Mouse (Mus musculus): ENCODE measurements around the gene Spsb4. TPM values are rescaled to one million over a fixed set of nuclear protein-coding genes. Genes with fewer than 3 reads are reported as not detected.

Gene Spsb4
- polyA plus RNA-seq, 1 experiment from 2014 or later: 84.6 TPM

DNA sequence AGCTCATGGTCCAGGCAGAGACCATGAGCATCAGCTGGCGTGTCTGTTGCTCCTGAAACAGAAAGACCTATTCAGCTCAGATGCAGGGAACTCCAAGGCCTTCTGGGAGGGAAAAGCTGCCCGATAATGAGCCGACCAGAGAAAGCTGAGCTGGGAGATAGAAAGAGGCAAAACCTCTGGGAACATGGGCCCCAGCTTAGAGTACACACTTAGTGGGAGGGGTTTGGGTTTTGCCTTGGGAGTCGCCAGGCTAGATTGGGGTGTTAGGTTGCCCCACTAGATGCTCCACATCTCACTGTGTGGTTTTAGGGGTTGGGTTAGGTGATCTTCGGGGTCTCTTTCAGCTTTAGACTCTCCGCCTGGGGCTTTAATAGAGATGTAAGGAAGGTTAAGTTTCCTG, 95.5 kb downstream of the Spsb4 start:
- Histone ChIP-seq H3K4me2 (ENCODE audit: low read depth, low read length, severe bottlenecking) (no peak overlapping the region), H3K36me3 (ENCODE audit: control insufficient read depth, insufficient read depth, low read length) (no peaks in the 10 kb centered on the region), H3K27me3 (ENCODE audit: control insufficient read depth, insufficient read depth, low read length) (no peaks in the 10 kb centered on the region), H3K4me1 (replicated peaks; ENCODE audit: control insufficient read depth, insufficient read depth, low read length) (no peaks in the 10 kb centered on the region), H3K9me3 (ENCODE audit: control insufficient read depth, low read length) (no peaks in the 10 kb centered on the region; the same call in 1 of the 2 replicates), H3K4me3 (ENCODE audit: low read depth, low read length) (no peak overlapping the region), H3K9ac (ENCODE audit: low read length) (no peak overlapping the region), H3K27ac (ENCODE audit: low read depth, low read length) (no peak overlapping the region)
- no peak for DNase-seq (ENCODE audit: low spot score)
- ATAC-seq (replicated peaks; ENCODE audit: low FRiP score): no peak
- WGBS: 86% methylated on average over 6 of the region's 6 CpGs

DNA sequence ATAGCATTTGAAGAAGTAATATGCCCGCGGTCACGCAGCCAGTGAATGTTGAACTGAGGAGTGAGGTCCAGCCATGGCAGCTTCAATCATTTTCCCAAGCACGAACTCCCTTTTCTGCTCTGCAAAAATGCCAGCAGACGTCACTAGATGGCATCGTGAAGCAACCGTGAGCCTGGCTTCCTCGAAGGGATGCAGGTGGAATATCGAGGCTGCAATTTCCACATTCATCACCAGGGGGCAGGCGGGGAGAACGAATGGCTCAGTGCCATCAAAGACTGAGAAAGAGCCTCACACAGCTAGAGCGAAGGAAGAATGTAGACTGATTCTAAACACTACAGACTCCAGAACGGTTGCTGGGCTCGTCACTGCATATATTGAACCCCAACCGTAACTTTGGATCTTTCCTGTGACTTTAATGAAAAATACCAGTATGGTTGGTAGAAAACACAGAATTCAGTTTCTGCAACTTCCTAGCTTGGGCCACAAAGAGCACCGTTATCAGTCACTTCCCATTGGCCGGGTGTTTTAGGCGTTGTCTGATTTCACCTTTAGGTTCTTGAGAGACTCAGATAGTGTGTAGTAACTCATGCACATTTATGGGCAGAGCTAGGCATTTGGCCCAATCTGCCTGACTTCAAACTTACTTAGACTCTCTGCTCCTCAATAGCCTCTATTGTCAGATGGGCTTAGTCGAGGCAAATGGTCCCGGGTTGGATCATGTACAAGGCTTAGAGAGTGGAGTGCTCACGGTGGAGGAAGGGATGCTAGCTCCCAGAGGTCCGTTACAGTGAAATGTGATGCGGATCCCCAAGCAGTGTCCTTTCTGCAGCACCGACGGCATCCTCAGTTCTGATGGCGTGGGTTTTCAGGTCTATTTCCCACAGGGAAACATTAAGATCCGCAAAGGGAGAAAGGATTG, 101.8 kb downstream of the Spsb4 start:
- no peak overlapping the region for H3K9ac ChIP-seq (ENCODE audit: low read length)
- peak; percentile 97 for DNase-seq (ENCODE audit: low spot score)
- H3K36me3 ChIP-seq (ENCODE audit: control insufficient read depth, insufficient read depth, low read length): no peaks in the 10 kb centered on the region
- no peaks in the 10 kb centered on the region; the same call in 1 of the 2 replicates for H3K4me1 ChIP-seq (replicated peaks; ENCODE audit: control insufficient read depth, insufficient read depth, low read length)
- no peaks in the 10 kb centered on the region; the same call in 1 of the 2 replicates for H3K9me3 ChIP-seq (ENCODE audit: control insufficient read depth, low read length)
- H3K27me3 ChIP-seq (ENCODE audit: control insufficient read depth, insufficient read depth, low read length): no peaks in the 10 kb centered on the region
- no peak overlapping the region for H3K4me2 ChIP-seq (ENCODE audit: low read depth, low read length, severe bottlenecking)
- 40% methylated on average over 27 of the region's 27 CpGs for WGBS
- ATAC-seq (replicated peaks; ENCODE audit: low FRiP score): peak; percentile 85
- no peak overlapping the region for H3K27ac ChIP-seq (ENCODE audit: low read depth, low read length)
- no peak overlapping the region for H3K4me3 ChIP-seq (ENCODE audit: low read depth, low read length)

DNA sequence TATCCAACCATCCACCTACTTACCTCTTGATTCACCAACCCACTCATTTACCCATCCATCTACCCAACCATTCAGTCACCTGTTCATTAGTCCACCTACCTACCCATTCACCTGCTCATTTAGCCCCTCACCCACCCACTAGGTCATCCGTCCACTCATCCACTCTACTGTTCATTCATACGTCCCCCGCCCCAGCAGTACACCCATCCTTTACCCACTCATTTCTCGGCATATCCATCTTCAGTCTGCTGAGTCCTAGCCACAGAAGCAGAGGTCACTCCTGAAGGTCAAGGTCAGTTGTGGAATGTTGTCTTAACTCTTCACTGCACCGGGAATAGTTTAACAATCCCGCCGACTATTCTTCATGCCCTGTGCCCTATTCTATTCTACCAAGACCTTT, 102.6 kb downstream of the Spsb4 start:
- Histone ChIP-seq H3K9me3 (ENCODE audit: control insufficient read depth, low read length) (no peaks in the 10 kb centered on the region; the same call in 1 of the 2 replicates), H3K36me3 (ENCODE audit: control insufficient read depth, insufficient read depth, low read length) (no peaks in the 10 kb centered on the region), H3K4me2 (ENCODE audit: low read depth, low read length, severe bottlenecking) (no peak overlapping the region), H3K9ac (ENCODE audit: low read length) (no peak overlapping the region), H3K27me3 (ENCODE audit: control insufficient read depth, insufficient read depth, low read length) (no peaks in the 10 kb centered on the region), H3K4me1 (replicated peaks; ENCODE audit: control insufficient read depth, insufficient read depth, low read length) (no peaks in the 10 kb centered on the region; the same call in 1 of the 2 replicates), H3K27ac (ENCODE audit: low read depth, low read length) (no peak overlapping the region), H3K4me3 (ENCODE audit: low read depth, low read length) (no peak overlapping the region)
- ATAC-seq (replicated peaks; ENCODE audit: low FRiP score) (peak; percentile 31; the same call in 1 of the 2 replicates), DNase-seq (ENCODE audit: low spot score) (no peak)
- WGBS: 63% methylated on average over 7 of the region's 7 CpGs

DNA sequence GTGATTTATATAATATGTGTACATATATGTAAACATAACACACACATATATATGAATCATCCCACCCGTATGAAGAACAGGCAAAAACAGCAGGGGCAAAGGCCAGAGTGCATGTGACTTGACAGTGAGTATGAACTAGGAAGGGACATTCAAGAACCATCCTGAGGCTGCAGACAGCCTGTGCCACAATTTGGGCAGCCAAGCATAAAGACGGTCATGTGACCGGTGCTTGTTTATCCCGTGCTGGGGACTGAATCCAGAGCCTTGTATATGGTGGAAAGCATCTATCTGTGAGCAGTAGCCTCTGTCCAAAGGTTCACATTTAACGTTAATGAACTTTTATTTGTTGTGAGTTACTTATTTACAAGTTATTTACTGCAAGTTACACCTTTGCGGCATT, 103.8 kb downstream of the Spsb4 start:
- H3K4me3 ChIP-seq (ENCODE audit: low read depth, low read length): no peak overlapping the region
- no peaks in the 10 kb centered on the region for H3K36me3 ChIP-seq (ENCODE audit: control insufficient read depth, insufficient read depth, low read length)
- H3K4me2 ChIP-seq (ENCODE audit: low read depth, low read length, severe bottlenecking): no peak overlapping the region
- no peaks in the 10 kb centered on the region; the same call in 1 of the 2 replicates for H3K4me1 ChIP-seq (replicated peaks; ENCODE audit: control insufficient read depth, insufficient read depth, low read length)
- DNase-seq (ENCODE audit: low spot score) (no peak), ATAC-seq (replicated peaks; ENCODE audit: low FRiP score) (no peak)
- H3K27ac ChIP-seq (ENCODE audit: low read depth, low read length): no peak overlapping the region
- 81% methylated on average over 6 of the region's 6 CpGs for WGBS
- H3K9me3 ChIP-seq (ENCODE audit: control insufficient read depth, low read length): no peaks in the 10 kb centered on the region; the same call in 1 of the 2 replicates
- H3K27me3 ChIP-seq (ENCODE audit: control insufficient read depth, insufficient read depth, low read length): no peaks in the 10 kb centered on the region
- no peak overlapping the region for H3K9ac ChIP-seq (ENCODE audit: low read length)

DNA sequence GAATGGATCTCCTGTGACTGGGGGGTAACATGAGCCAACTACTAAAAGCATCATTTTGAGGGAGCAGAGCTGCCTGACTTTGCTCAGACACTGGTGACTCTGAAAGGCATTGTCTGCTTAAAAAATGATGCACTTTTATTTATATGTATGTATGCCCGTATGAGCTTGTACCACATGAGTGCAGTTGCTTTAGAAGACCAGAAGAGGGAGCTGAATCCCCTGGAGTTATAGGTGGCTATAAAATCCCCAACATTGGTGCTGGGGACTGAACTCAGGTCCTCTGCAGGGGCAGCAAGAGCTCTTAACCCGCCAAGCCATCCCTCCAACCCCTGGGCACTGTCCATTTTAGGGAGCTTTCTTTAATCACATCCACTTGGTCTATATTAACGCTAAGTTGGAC, 104.6 kb downstream of the Spsb4 start:
- no peak for DNase-seq (ENCODE audit: low spot score)
- no peak for ATAC-seq (replicated peaks; ENCODE audit: low FRiP score)
- H3K4me3 ChIP-seq (ENCODE audit: low read depth, low read length): no peak overlapping the region
- no peaks in the 10 kb centered on the region; the same call in 1 of the 2 replicates for H3K4me1 ChIP-seq (replicated peaks; ENCODE audit: control insufficient read depth, insufficient read depth, low read length)
- 83% methylated on average over 3 of the region's 3 CpGs for WGBS
- H3K27me3 ChIP-seq (ENCODE audit: control insufficient read depth, insufficient read depth, low read length): no peaks in the 10 kb centered on the region
- no peak overlapping the region for H3K9ac ChIP-seq (ENCODE audit: low read length)
- no peaks in the 10 kb centered on the region for H3K9me3 ChIP-seq (ENCODE audit: control insufficient read depth, low read length)
- no peak overlapping the region for H3K4me2 ChIP-seq (ENCODE audit: low read depth, low read length, severe bottlenecking)
- H3K36me3 ChIP-seq (ENCODE audit: control insufficient read depth, insufficient read depth, low read length): no peaks in the 10 kb centered on the region
- no peak overlapping the region for H3K27ac ChIP-seq (ENCODE audit: low read depth, low read length)

DNA sequence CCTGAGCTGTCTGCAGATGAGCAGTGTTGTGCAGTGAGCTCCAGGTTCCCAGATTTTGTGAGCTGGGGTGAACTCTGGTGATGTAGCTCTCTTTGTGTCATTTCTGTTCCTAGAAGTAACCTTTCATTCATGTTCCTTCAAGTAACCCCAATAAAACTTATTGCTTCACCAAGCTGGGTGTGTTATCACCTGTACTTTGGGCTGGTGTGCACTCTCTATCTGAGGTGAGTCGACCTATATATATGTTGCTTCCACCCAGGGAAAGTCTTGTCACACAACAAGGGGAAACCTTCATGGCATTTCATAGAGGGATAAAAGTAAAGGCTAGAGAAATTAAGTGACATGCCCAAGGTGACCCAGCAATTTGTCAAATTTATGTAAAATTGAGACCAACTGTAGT, 109.1 kb downstream of the Spsb4 start:
- H3K27me3 ChIP-seq (ENCODE audit: control insufficient read depth, insufficient read depth, low read length): no peaks in the 10 kb centered on the region
- no peaks in the 10 kb centered on the region for H3K9me3 ChIP-seq (ENCODE audit: control insufficient read depth, low read length)
- H3K4me1 ChIP-seq (replicated peaks; ENCODE audit: control insufficient read depth, insufficient read depth, low read length): no peaks in the 10 kb centered on the region
- H3K36me3 ChIP-seq (ENCODE audit: control insufficient read depth, insufficient read depth, low read length): no peaks in the 10 kb centered on the region
- H3K27ac ChIP-seq (ENCODE audit: low read depth, low read length): no peak overlapping the region
- 81% methylated on average over 1 of the region's 1 CpGs for WGBS
- H3K4me3 ChIP-seq (ENCODE audit: low read depth, low read length): no peak overlapping the region
- no peak for ATAC-seq (replicated peaks; ENCODE audit: low FRiP score)
- H3K4me2 ChIP-seq (ENCODE audit: low read depth, low read length, severe bottlenecking): no peak overlapping the region
- DNase-seq (ENCODE audit: low spot score): no peak
- H3K9ac ChIP-seq (ENCODE audit: low read length): no peak overlapping the region

DNA sequence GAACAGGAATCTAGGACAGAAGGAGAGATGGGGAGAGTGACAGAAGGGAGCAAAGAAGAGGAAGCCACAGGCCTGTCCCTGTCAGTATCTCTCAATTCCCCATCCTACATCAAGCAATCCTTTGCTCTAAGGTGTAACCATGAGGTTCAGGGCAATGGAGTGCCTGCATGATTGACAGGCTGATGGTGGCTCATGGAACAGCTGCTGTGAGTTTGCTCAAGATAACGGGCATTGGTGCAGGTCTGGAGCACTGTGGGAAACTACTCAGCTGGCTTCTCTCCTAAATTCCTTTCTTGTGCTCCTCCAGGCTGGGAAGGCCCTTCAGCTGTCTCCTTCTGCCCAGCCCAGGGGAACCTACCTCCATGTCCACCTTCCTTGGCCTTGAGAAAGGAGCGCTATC, 109.9 kb downstream of the Spsb4 start:
- Histone ChIP-seq H3K36me3 (ENCODE audit: control insufficient read depth, insufficient read depth, low read length) (no peaks in the 10 kb centered on the region), H3K9me3 (ENCODE audit: control insufficient read depth, low read length) (no peaks in the 10 kb centered on the region), H3K27me3 (ENCODE audit: control insufficient read depth, insufficient read depth, low read length) (no peaks in the 10 kb centered on the region), H3K4me3 (ENCODE audit: low read depth, low read length) (no peak overlapping the region), H3K4me2 (ENCODE audit: low read depth, low read length, severe bottlenecking) (no peak overlapping the region), H3K4me1 (replicated peaks; ENCODE audit: control insufficient read depth, insufficient read depth, low read length) (no peaks in the 10 kb centered on the region), H3K27ac (ENCODE audit: low read depth, low read length) (no peak overlapping the region), H3K9ac (ENCODE audit: low read length) (no peak overlapping the region)
- ATAC-seq (replicated peaks; ENCODE audit: low FRiP score) (no peak), DNase-seq (ENCODE audit: low spot score) (no peak)
- WGBS: 74% methylated on average over 2 of the region's 2 CpGs

DNA sequence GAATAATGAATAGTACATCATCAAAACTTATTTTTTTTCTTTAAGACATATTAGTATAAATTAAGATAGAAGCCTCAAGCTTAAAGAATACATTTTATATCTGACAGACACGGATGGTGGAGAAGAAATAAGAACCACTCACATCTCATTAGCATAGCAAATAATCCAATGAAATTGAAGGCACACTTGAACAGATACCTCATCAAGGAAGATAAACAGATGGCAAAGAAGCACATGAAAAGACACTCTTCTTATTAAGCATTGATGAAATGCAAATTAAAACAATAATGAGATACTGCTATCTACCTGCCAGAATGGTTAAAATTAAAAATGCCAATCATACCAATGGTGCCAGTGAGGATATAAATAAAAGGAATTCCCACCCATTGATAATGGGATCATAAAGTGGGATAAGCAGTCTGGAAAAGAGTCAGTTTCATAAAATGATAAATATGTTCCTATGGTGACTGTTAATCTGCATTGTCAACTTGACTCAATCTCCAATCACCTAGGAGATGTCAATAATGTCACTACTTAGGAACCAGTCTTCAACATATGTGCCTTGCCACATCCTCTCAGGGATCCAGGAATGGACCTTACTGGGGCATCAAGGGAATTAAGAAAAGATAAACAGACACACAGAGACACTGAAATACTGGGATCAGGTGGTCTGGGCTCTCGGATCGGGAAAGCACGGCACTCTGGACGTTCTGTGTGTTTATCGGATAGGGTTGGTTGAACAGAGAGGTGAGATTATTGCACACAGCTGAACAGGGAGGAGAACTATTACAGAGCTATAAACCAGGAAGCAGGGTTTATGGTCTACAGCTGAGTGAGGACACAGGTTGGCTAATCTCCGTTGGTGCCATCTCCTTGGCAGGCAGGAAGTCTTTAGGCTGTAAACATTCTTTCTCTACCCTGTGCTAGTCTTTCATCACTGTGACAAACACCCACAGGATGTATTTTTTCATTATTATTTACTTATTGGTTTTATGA, 114.0 kb downstream of the Spsb4 start:
- no peaks in the 10 kb centered on the region for H3K9me3 ChIP-seq (ENCODE audit: control insufficient read depth, low read length)
- H3K27ac ChIP-seq (ENCODE audit: low read depth, low read length): no peak overlapping the region
- no peak overlapping the region for H3K4me3 ChIP-seq (ENCODE audit: low read depth, low read length)
- H3K9ac ChIP-seq (ENCODE audit: low read length): no peak overlapping the region
- 89% methylated on average over 7 of the region's 7 CpGs for WGBS
- H3K4me1 ChIP-seq (replicated peaks; ENCODE audit: control insufficient read depth, insufficient read depth, low read length): no peaks in the 10 kb centered on the region
- no peaks in the 10 kb centered on the region for H3K27me3 ChIP-seq (ENCODE audit: control insufficient read depth, insufficient read depth, low read length)
- no peaks in the 10 kb centered on the region for H3K36me3 ChIP-seq (ENCODE audit: control insufficient read depth, insufficient read depth, low read length)
- ATAC-seq (replicated peaks; ENCODE audit: low FRiP score) (no peak), DNase-seq (ENCODE audit: low spot score) (no peak)
- H3K4me2 ChIP-seq (ENCODE audit: low read depth, low read length, severe bottlenecking): no peak overlapping the region

All from forebrain, embryonic 11.5 days (tissue).